Mouse (Mus musculus): Measurements from ENCODE around the gene Pnpo. TPM values are rescaled to one million over a fixed set of nuclear protein-coding genes. Genes with fewer than 3 reads are reported as not detected.

Gene Pnpo
- total RNA-seq, 2 experiments from 2014 or later, result 41.9 TPM

DNA sequence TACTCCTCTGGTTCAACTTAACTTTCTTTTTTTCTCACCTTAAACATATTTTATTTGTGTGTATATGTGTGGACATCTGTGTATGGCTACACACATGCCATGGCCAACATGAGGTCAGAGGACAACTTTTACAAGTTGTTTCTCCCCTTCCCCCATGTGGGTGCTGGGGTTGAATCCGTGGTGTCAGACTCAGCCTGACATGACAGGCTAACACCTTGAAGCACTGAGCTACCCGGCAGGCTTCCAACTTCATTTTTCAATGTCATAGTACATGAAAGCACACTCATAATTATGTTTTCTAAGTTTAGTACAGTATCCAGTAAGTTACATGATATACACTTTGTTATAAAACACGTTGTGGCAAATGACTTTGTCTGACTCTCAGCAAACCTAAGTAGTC lies 26.6 kb upstream of the Pnpo start:
- no peak for DNase-seq (ENCODE audit: low spot score in 2 of 2)

- peak; percentile 32 to 51 for DNase-seq (ENCODE audit: low spot score in 2 of 2)
Observed at GRCm38 (mm10) chr11:96969746-96970145, 26.0 kb upstream of the Pnpo start.

- DNase-seq (ENCODE audit: low spot score in 2 of 2), result no peak
Observed at GRCm38 (mm10) chr11:96969280-96969722, 25.5 kb upstream of the Pnpo start.

DNA sequence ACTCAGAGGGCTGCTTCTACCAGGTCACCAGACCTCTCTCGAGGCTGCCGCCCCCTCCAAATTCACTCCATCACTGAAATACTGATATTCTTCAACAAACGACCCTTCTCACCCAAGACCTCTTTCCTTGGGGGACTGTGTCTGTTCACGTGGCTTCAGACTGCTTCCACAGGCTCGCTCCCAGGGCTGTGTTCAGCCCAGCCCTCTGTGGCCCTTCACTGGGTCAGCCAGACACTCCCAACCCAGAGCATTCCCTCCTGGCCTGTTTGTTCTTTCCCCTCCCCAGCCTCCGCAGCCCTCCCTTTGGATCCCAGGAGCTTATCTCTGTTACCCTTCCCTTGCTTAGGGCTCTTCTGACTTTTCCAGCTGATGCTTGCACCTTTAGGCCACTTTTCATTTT lies 24.7 kb upstream of the Pnpo start:
- no peak for DNase-seq (ENCODE audit: low spot score in 2 of 2)

GRCm38 (mm10) chr11:96967544-96968269 lies 23.9 kb upstream of the Pnpo start:
- DNase-seq (ENCODE audit: low spot score in 2 of 2), result no peak

- DNase-seq (ENCODE audit: low spot score in 2 of 2), result no peak
Observed at GRCm38 (mm10) chr11:96966914-96967543, 23.2 kb upstream of the Pnpo start.

GRCm38 (mm10) chr11:96966172-96966571 lies 22.4 kb upstream of the Pnpo start:
- no peak for DNase-seq (ENCODE audit: low spot score in 2 of 2)

DNA sequence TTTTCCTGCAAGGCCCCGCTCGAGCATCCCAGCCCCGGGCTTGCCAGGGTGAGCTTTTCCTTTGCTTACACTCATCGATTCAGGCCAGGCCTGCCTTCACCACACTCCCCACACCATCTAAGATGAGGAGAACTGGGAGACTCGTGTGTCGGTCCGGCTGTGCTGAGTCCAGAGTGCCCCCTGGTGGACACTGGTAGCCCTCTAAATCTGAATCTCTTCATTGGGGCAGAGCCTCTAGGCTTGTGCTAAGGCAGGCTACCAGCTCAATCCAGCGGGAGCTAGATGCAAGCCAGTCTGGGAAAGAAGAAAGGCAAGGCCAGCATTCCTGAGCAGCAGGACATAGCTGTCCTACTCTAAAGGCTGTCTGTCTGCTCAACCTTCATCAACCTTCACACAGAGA lies 19.8 kb upstream of the Pnpo start:
- peak; percentile 88 to 94 for DNase-seq (ENCODE audit: low spot score in 2 of 2)

- DNase-seq (ENCODE audit: low spot score in 2 of 2), result no peak
Observed at GRCm38 (mm10) chr11:96957061-96957805, 13.4 kb upstream of the Pnpo start.

- DNase-seq (ENCODE audit: low spot score in 2 of 2), result no peak
Observed at GRCm38 (mm10) chr11:96956009-96956724, 12.4 kb upstream of the Pnpo start.

GRCm38 (mm10) chr11:96955094-96955493 lies 11.3 kb upstream of the Pnpo start:
- no peak for DNase-seq (ENCODE audit: low spot score in 2 of 2)

DNA sequence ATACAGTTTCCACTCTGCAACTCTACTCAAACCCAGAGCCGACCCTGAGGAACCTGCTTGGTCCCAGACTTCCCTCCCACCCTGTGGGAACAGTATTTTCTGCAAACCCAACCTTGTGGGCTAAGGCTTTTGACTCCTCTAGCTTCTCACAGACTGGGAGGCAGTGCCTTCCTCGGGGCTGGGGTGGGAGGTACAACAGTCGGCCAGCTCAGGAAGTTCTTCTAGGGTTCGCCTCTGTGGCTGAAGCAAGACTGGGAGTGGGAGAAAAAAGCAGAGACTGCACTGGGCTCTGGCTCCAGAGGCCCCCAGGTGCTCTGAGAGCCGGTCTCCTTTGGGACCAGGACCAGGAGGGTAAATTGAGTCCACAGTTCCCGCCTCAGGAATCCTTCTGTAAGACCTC lies 9.1 kb upstream of the Pnpo start:
- no peak for DNase-seq (ENCODE audit: low spot score in 2 of 2)

DNA sequence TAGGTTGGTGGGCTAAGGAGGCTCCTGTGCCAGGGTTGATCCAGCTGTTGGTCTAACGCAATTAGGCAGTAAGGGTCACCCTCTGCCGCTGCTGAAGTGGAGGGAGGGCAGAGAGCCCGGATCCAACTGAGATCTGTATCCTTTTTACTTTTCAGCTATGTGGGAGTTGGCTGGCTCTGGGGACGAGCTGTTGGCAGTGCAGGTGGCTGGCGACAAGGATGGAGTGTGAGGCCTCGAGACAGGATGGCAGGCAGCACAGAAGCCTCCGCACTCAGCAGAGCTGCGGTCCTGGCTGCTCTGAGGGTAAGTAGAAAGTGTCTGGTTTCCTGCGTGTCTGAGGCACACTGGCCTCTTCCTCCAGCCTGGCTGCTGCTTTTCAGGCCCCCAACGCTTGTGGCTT lies 8.6 kb upstream of the Pnpo start:
- DNase-seq (ENCODE audit: low spot score in 2 of 2), result peak in 1 of 2 experiments; percentile 42

DNA sequence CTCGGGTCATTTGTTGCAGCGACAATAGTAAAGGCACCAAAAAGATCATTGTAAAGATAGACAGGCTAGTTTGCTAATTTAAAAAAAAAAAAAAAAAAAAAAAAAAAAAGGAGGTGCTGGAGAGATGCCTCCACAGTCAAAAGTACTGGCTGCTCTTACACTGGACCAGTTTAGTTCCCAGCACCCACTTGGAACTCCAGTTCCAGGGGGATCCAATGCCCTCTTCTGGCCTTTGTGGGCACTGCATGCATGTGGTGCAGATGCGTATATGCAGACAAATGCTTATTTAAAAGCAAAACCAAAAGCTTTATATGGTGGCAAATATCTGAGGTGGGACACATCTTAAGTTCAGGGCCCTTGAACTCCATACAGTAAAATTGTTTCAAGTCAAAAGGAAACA lies 7.0 kb upstream of the Pnpo start:
- no peak for DNase-seq (ENCODE audit: low spot score in 2 of 2)

DNA sequence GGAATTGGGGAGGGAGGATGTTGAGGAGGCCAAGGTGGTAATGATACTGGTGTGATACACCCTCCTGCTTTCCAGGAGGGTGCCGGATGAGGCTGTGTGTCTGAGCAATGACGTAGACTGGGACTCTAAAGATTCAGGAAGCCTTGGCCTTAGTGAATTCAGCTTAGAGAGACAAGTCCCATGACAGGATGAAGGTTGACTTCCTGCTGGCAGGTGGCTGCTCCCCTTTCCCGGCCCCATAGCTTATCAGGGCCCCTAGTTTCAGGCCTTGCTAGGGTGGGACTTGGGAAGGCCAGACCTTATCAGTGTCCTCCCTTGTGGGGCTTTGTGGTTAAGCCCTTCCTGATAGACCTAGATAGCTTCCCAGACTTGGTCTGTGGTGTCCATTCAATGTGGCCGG lies 4.1 kb upstream of the Pnpo start:
- no peak for DNase-seq (ENCODE audit: low spot score in 2 of 2)

GRCm38 (mm10) chr11:96946498-96946897 lies 2.7 kb upstream of the Pnpo start:
- no peak for DNase-seq (ENCODE audit: low spot score in 2 of 2)

GRCm38 (mm10) chr11:96944844-96945580 lies 1.2 kb upstream of the Pnpo start:
- DNase-seq (ENCODE audit: low spot score in 2 of 2), result no peak

GRCm38 (mm10) chr11:96941989-96942590 lies 1.7 kb downstream of the Pnpo start:
- no peak for DNase-seq (ENCODE audit: low spot score in 2 of 2)

DNA sequence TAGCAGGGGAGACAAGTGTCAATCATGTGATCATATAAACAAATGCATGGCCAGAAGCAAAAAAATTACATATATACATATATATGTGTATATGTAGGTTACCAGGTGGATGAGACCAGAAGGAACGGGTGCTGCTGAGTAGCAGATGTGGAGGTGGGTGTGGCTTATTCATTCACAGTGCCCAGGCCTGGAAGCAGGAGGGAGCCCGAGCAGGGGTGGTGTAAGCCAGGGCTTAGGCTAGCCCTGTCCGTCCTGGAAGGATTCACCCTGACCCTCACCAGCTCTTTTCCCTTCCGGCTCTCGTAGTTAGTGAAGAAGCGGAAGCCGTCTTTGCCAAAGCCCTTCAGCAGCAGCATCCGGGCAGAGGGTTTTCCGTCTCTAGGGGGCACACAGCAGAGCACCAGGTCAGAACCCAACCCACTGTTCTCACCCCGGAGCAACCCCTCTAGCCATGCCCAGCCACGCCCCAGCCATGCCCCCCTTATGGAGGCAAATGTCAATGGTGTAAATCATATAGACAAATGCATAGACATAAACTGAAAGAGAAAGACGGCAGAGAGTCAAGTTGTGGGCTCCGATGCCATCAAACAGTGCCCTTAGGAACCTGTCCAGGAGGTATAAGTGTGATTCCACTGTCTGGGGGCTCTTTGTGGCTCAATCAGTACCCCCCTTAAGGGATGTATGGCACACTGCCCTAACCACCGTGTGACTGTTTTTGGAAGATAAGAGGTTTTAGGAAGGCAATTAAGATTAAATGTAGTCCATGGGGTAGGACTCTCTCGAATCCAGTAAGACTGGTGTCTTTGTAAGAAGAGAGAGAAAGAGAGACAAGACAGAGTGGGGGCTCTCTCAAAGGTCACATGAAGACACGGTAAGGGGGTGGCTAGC lies 3.0 kb downstream of the Pnpo start:
- no peak for DNase-seq (ENCODE audit: low spot score in 2 of 2)
